Mouse (Mus musculus): ENCODE data around the gene Tmem238l. TPM values are rescaled to one million over a fixed set of nuclear protein-coding genes. Genes with fewer than 3 reads are reported as not detected.
A peak's percentile ranks its signal among the peaks of the same experiment; 100 is the strongest.

Tmem238l gene
- not detected for total RNA-seq (2021)
- long read RNA-seq, experiment 1: 0 reads
- long read RNA-seq, experiment 2: 0 reads

DNA sequence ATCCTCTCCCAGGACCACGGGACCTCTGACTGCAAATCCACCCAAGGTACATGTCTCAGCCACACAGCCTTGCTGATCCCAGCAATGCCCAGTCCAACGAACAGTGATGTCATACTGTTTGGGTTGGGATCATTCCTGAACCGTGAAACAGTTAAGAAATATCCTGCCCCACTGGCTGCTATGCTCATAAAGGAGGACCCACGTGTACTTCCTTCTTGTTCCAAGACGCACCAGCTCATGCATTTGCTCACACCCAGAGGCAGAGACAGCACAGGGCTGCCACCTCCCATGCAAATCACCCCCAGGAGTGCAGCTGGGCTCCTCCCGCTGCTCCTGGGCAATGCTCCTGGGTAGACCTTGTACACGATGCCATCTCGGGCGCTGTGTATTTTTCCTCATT, at the start of gene Tmem238l:
Tmem238l (plus strand) TSS at position 336 of the 400 bp plus-strand sequence.
- DNase-seq (ENCODE audit: low spot score): no peak

DNA sequence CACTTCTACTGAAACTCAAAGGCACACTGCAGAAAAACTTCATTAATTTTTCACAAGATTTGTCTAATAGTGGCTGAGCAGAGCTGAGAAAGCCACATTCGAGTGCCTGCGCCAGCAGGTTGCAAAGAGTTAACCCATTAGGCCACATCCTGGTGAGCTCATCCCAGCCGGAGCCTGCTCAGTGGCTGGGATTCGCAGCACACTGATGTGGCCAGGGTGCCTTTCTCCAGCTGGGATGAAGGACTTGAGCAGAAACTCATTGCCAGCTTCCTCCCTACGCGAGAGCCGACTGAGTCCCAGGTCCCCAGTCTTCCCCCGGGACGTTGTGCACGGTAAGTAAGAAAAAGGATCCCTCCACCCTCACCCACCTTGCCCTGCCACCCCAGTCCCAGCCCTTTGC, 44.6 kb upstream of the Tmem238l start, which contains the start of gene Pirt:
Pirt (plus strand) TSS at position 171 of the 400 bp plus-strand sequence.
- no peak for DNase-seq (ENCODE audit: low spot score)

- DNase-seq (ENCODE audit: low spot score): no peak
Measured at GRCm38 (mm10) chr11:66912531-66913458, 43.6 kb upstream of the Tmem238l start.

- peak; percentile 25 for DNase-seq (ENCODE audit: low spot score)
Measured at GRCm38 (mm10) chr11:66914249-66914648, 42.2 kb upstream of the Tmem238l start.

DNA sequence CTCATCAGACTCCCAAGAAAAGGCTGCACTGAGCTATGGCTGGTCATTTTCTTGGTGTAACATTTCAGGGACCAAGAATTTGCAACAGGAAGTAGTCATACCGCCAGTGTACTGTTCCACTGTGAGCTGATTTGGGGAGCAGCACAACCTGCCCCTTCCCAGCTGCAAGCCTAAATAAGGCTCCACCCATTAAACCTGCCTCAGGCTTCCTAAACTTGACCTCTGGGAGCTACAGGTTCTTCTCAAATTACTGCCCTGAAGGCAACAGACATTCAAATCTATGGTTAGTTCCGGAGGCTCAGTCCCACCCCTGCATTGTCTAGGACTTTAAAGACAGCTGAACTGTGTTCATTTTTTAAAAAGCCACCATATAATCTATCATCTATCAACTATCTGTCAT, 36.4 kb upstream of the Tmem238l start:
- DNase-seq (ENCODE audit: low spot score): no peak

DNA sequence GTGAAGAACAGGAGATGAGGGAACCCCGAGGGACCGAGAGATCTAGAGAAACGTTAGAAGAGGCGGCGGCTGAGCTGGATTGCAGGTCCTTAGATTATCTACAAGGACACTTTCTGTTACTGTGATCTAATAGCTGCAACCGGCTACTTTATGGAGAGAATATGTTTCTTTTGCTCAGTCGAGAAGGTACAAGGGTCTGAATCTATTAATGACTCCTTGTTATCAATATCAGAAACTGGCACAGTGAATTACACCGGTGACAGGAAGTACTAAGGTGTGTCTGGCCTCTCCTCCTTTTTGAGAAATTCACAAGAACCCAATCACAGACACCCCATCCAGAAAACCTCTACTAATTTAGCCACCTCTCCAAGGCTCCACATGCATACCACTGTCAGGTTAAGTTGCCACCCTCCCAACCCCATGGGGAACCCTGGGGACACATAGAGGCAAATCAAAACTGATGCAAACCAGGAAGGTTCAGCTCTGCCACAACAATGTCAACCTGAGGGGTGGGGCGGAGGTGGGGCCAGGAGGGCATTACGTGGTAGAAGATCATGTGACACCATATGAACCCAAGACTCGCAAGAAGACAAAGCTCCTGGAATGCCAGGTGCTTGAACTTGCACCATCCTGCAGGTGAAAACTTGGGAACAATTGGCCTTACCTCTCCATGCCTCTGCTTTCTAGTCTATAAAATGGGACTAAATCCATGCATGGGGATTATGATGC, 32.2 kb upstream of the Tmem238l start:
- no peak for DNase-seq (ENCODE audit: low spot score)

DNA sequence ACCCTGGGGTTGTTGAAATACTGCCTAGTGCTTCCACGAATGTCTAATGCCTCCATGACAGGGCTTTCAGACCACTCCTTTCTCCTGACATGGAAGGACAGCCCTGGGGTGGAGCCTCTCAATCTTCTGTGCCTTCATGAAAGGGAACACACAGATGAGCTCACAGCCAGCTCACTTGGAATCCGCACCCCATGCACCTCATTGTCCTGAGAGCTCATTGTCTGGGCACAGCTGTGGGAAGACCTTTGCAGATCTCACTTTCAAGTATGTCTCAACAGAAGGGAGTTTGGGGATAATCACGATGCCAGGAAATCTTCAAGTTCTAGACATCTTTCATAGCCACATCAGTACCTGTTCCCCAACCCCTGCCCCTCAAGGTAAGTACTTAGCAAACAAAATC, 28.1 kb upstream of the Tmem238l start:
- no peak for DNase-seq (ENCODE audit: low spot score)

DNA sequence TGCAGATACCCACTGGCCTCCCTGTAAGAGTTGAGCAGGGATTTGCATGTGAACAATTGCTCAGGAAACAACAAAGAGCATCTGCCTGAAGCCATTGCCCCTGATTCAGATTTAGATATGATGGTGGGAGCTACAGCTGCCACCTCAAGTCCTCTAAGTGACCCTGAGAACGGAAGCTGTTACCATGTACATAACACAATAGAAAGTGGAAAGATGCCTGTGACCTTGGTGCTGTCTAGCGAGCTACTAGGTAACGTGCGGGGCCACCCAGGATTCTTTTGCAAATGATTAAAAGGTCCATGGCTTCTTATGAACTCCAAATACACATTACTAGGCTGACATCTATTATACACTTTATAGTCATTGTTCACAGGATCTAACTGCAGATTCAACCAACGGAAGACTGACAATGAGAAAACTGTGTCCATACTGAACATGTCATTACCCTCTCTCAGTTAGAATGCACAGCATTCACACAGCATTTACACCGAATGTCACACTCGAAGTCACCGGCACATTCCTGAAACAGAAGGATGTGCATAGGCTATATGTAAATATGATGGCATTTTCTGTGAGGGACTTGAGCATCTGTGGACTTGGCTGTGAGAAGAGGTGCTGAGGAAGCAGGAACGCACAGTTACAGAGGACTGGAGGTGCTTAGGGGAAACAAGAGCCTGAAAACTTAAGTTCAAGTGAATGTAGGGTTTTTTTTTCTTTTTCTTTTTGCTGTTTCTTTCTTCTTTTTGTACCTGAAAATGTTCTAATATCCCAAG, 23.4 kb upstream of the Tmem238l start:
- DNase-seq (ENCODE audit: low spot score): no peak

- no peak for DNase-seq (ENCODE audit: low spot score)
Measured at GRCm38 (mm10) chr11:66934428-66935173, 21.8 kb upstream of the Tmem238l start.

GRCm38 (mm10) chr11:66942011-66942410, 14.4 kb upstream of the Tmem238l start:
- no peak for DNase-seq (ENCODE audit: low spot score)

DNA sequence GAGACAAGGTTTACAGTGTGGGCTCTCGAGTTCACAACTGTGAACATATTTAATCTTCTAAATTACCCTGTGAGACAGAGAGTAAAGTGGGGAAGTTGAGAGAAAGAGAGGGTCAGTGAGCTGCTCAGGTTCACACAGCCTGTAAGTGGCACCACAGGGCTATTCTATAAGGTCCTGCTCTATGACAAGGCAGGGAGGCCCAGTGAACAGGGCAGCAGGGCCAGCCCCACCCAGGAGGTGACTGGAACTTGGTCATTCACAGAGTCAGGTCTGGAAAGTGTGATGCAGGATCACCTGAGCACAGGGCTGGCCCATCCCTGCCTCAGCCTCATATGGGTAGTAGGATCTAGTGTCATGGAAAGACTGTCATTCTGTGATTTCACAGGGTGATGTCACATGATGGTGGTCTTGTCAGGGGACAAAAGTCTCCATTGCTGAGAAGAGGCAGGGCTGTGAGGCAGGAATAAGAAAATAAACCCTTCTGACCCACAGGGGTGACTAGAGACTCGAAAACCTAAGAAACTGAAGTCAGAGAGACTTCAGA, 11.1 kb upstream of the Tmem238l start:
- no peak for DNase-seq (ENCODE audit: low spot score)

DNA sequence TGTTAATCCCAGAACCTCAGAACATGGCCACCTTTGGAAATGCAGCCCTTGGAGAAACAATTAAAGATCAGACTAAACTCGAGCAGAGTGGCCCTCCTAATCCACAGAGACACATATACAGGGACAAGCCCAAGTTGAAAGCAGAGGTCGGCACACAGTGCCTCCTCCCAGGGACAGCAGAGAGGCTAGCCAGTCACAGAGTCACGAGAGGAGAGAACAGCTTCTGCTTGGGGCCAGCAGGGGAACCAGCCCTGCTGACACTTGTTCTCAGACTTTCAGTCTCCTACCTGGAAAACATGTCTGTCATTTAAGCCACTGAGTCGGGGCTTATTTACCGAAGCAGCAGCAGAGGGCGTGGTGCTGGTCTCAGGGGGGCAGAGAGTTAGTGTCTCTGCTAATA, 9.9 kb upstream of the Tmem238l start:
- DNase-seq (ENCODE audit: low spot score): no peak

GRCm38 (mm10) chr11:66946922-66947321, 9.5 kb upstream of the Tmem238l start:
- DNase-seq (ENCODE audit: low spot score): no peak

DNA sequence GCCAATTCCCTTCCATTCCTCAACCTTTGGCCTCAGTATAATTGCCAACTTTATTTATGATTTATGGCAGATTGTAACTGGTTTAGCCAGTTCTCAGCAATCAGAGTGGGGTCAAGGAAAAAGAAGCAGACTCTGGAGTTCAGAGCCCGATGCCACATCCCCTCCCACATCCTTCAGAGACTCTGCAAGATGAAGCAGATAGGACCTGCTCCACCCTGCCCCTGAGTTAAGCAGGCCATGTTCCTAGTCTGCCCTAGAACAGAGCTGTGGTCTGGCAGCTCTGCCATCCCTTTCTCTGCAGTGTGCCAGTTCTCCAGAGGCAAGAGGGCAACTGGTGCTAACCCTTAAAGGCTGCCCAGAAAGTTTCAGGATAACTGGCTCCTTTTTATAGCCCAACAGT, 4.4 kb downstream of the Tmem238l start:
- DNase-seq (ENCODE audit: low spot score): no peak

- DNase-seq (ENCODE audit: low spot score): no peak
Measured at GRCm38 (mm10) chr11:66961447-66962176, 5.2 kb downstream of the Tmem238l start.

- no peak for DNase-seq (ENCODE audit: low spot score)
Measured at GRCm38 (mm10) chr11:66963462-66963861, 7.0 kb downstream of the Tmem238l start.

DNA sequence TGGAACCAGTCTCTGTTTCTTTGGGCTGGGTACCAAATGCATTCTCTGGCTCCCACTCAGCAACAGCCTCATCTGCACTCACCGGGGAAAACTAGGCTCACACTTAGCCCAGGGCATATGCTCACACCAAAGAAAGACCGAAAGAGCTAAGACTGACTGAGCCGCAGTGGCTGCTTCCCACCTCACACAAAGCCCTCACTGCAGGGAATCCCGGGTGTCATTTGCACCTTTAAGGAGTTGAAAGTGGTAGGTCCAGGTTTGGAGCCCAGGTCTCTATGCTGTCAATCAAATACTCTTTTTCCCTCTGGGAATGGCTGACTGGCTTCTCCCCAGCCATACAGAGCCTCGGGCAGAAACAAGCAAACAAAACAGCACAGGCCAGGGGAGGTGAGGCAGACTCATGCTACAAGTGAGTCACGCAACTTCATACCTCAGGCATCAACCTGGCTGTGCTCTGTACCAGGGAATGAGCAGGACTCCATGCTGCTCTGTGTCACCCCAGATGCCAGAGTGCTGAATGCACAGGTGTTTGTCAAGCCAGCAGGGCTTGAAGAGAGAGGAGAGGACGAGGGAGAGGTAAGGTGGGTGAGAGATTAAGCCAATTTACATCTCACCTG, 10.2 kb downstream of the Tmem238l start:
- no peak for DNase-seq (ENCODE audit: low spot score)

- no peak for DNase-seq (ENCODE audit: low spot score)
Measured at GRCm38 (mm10) chr11:66968575-66968974, 12.1 kb downstream of the Tmem238l start.

GRCm38 (mm10) chr11:66973507-66973906, 17.1 kb downstream of the Tmem238l start:
- no peak for DNase-seq (ENCODE audit: low spot score)
